Mouse (Mus musculus) heart, embryonic 10.5 days (tissue): ENCODE measurements around the gene Plxna4. TPM values are rescaled to one million over a fixed set of nuclear protein-coding genes. Genes with fewer than 3 reads are reported as not detected.

Experiments used
- DNase-seq: peaks from one replicate; pipeline ENCODE4 v3.0.0-alpha.2; 2017; ENCODE audit warnings: low spot score
- H3K27ac ChIP-seq: fragments of 300-500 bp; sonication (generic); 2 replicates; pipeline ENCODE4 v1.5.1; 2016; ENCODE audit warnings: mild to moderate bottlenecking
- H3K27me3 ChIP-seq: fragments of 300-500 bp; sonication (generic); 2 replicates; pipeline ENCODE4 v1.6.1; 2016; ENCODE audit warnings: mild to moderate bottlenecking; ENCODE audit not compliant: poor library complexity, insufficient read depth, severe bottlenecking
- H3K36me3 ChIP-seq: fragments of 300-500 bp; sonication (generic); 2 replicates; pipeline ENCODE4 v1.6.1; 2016; ENCODE audit warnings: mild to moderate bottlenecking, moderate library complexity
- H3K4me1 ChIP-seq: fragments of 300-500 bp; sonication (generic); 2 replicates; pipeline ENCODE4 v1.6.1; 2016; ENCODE audit warnings: mild to moderate bottlenecking
- H3K4me3 ChIP-seq: fragments of 300-500 bp; sonication (generic); 2 replicates; pipeline ENCODE4 v1.5.1; 2016; ENCODE audit warnings: mild to moderate bottlenecking, moderate library complexity
- H3K9me3 ChIP-seq: fragments of 300-500 bp; sonication (generic); 2 replicates; pipeline ENCODE4 v1.6.1; 2016; ENCODE audit warnings: mild to moderate bottlenecking, moderate library complexity
- WGBS: fragments of 180-500 bp; shearing (Covaris S2); methylation state at CpG from one replicate; pipeline ENCODE4 v1.1.7; 2016; 5-methylcytosine and 5-hydroxymethylcytosine counted together
- polyA plus RNA-seq: library from polyadenylated mRNA; unstranded; fragments of >200 nt; fragmentation: Nextera tagmentation; extraction: Ambion mirVana; gene quantifications from 2 replicates; pipeline ENCODE4 v1.2.1, GENCODE M21; 2016

The Plxna4 gene
- polyA plus RNA-seq, 1 experiment from 2014 or later: 7.8 TPM

- H3K4me3 ChIP-seq: no peak overlapping the region; the same call in 1 of the 2 replicates
- H3K4me1 ChIP-seq: peaks cover 43% of the 10 kb centered on the region
- H3K36me3 ChIP-seq: no peaks in the 10 kb centered on the region
- no peak for DNase-seq
- H3K9me3 ChIP-seq: no peaks in the 10 kb centered on the region
- H3K27ac ChIP-seq: peak overlapping the region; percentile 60
- no peaks in the 10 kb centered on the region for H3K27me3 ChIP-seq
- WGBS: 55% methylated on average over 4 of the region's 4 CpGs
These were observed 123.9 kb downstream of the Plxna4 start for GRCm38 (mm10) chr6:32464046-32464445.

GRCm38 (mm10) chr6:32460400-32460799 is 127.6 kb downstream of the Plxna4 start:
- Histone ChIP-seq H3K4me1 (peaks cover 32% of the 10 kb centered on the region), H3K9me3 (no peaks in the 10 kb centered on the region), H3K4me3 (no peak overlapping the region), H3K36me3 (no peaks in the 10 kb centered on the region), H3K27ac (peak overlapping the region; percentile 39), H3K27me3 (no peaks in the 10 kb centered on the region)
- no peak for DNase-seq
- 50% methylated on average over 8 of the region's 8 CpGs for WGBS

GRCm38 (mm10) chr6:32456641-32457040 is 131.4 kb downstream of the Plxna4 start:
- Histone ChIP-seq H3K4me3 (no peak overlapping the region), H3K9me3 (no peaks in the 10 kb centered on the region), H3K27me3 (no peaks in the 10 kb centered on the region), H3K36me3 (no peaks in the 10 kb centered on the region), H3K27ac (no peak overlapping the region), H3K4me1 (peaks cover 20% of the 10 kb centered on the region)
- no peak for DNase-seq
- 79% methylated on average over 3 of the region's 3 CpGs for WGBS

- no peaks in the 10 kb centered on the region for H3K27me3 ChIP-seq
- H3K27ac ChIP-seq: no peak overlapping the region
- no peaks in the 10 kb centered on the region for H3K9me3 ChIP-seq
- H3K4me3 ChIP-seq: no peak overlapping the region
- DNase-seq: no peak
- no peaks in the 10 kb centered on the region for H3K36me3 ChIP-seq
- H3K4me1 ChIP-seq: peaks cover 17% of the 10 kb centered on the region
These were observed 136.1 kb downstream of the Plxna4 start for GRCm38 (mm10) chr6:32451851-32452250.

- no peak for DNase-seq
- WGBS: 85% methylated on average over 8 of the region's 8 CpGs
- peaks cover 41% of the 10 kb centered on the region for H3K4me1 ChIP-seq
- no peaks in the 10 kb centered on the region for H3K36me3 ChIP-seq
- H3K4me3 ChIP-seq: no peak overlapping the region
- no peaks in the 10 kb centered on the region for H3K27me3 ChIP-seq
- 0 out of 2 replicates have a peak overlapping the region, but pooled peaks have one; percentile 4 for H3K27ac ChIP-seq
- H3K9me3 ChIP-seq: no peaks in the 10 kb centered on the region
These were observed 138.6 kb downstream of the Plxna4 start for GRCm38 (mm10) chr6:32449237-32449963.

- no peak for DNase-seq
- peaks cover 45% of the 10 kb centered on the region for H3K4me1 ChIP-seq
- no peak overlapping the region for H3K4me3 ChIP-seq
- H3K9me3 ChIP-seq: no peaks in the 10 kb centered on the region
- no peak overlapping the region for H3K27ac ChIP-seq
- no peaks in the 10 kb centered on the region for H3K27me3 ChIP-seq
- WGBS: 84% methylated on average over 3 of the region's 3 CpGs
- no peaks in the 10 kb centered on the region for H3K36me3 ChIP-seq
These were observed 139.2 kb downstream of the Plxna4 start for GRCm38 (mm10) chr6:32448787-32449186.

- DNase-seq: no peak
- no peaks in the 10 kb centered on the region for H3K27me3 ChIP-seq
- H3K4me1 ChIP-seq: peaks cover 41% of the 10 kb centered on the region
- H3K9me3 ChIP-seq: no peaks in the 10 kb centered on the region
- WGBS: 77% methylated on average over 4 of the region's 4 CpGs
- no peak overlapping the region for H3K27ac ChIP-seq
- H3K4me3 ChIP-seq: no peak overlapping the region
- H3K36me3 ChIP-seq: no peaks in the 10 kb centered on the region
These were observed 141.7 kb downstream of the Plxna4 start for GRCm38 (mm10) chr6:32446276-32446675.

GRCm38 (mm10) chr6:32445246-32445645 is 142.7 kb downstream of the Plxna4 start:
- WGBS: 38% methylated on average over 2 of the region's 2 CpGs
- H3K9me3 ChIP-seq: no peaks in the 10 kb centered on the region
- DNase-seq: no peak
- H3K4me1 ChIP-seq: peaks cover 40% of the 10 kb centered on the region
- H3K27me3 ChIP-seq: no peaks in the 10 kb centered on the region
- H3K27ac ChIP-seq: no peak overlapping the region
- no peak overlapping the region for H3K4me3 ChIP-seq
- H3K36me3 ChIP-seq: no peaks in the 10 kb centered on the region

- Histone ChIP-seq H3K4me1 (peaks cover 33% of the 10 kb centered on the region), H3K9me3 (no peaks in the 10 kb centered on the region), H3K27me3 (no peaks in the 10 kb centered on the region), H3K27ac (no peak overlapping the region), H3K4me3 (no peak overlapping the region), H3K36me3 (no peaks in the 10 kb centered on the region)
- WGBS: 87% methylated on average over 2 of the region's 2 CpGs
- DNase-seq: no peak
These were observed 143.6 kb downstream of the Plxna4 start for GRCm38 (mm10) chr6:32444393-32444792.

GRCm38 (mm10) chr6:32443679-32444078 is 144.3 kb downstream of the Plxna4 start:
- H3K4me3 ChIP-seq: no peak overlapping the region
- H3K27me3 ChIP-seq: no peaks in the 10 kb centered on the region
- H3K36me3 ChIP-seq: no peaks in the 10 kb centered on the region
- H3K27ac ChIP-seq: no peak overlapping the region
- no peaks in the 10 kb centered on the region for H3K9me3 ChIP-seq
- DNase-seq: no peak
- 84% methylated on average over 1 of the region's 1 CpGs for WGBS
- peaks cover 33% of the 10 kb centered on the region for H3K4me1 ChIP-seq

- no peak overlapping the region for H3K27ac ChIP-seq
- no peak overlapping the region for H3K4me3 ChIP-seq
- H3K9me3 ChIP-seq: no peaks in the 10 kb centered on the region
- no peak for DNase-seq
- H3K4me1 ChIP-seq: peaks cover 39% of the 10 kb centered on the region
- WGBS: 78% methylated on average over 2 of the region's 2 CpGs
- H3K27me3 ChIP-seq: no peaks in the 10 kb centered on the region
- H3K36me3 ChIP-seq: no peaks in the 10 kb centered on the region
These were observed 148.6 kb downstream of the Plxna4 start for GRCm38 (mm10) chr6:32439434-32439833.

- H3K4me3 ChIP-seq: no peak overlapping the region
- no peaks in the 10 kb centered on the region for H3K27me3 ChIP-seq
- peak overlapping the region; percentile 65; the same call in 1 of the 2 replicates for H3K27ac ChIP-seq
- 42% methylated on average over 6 of the region's 6 CpGs for WGBS
- no peak for DNase-seq
- H3K36me3 ChIP-seq: no peaks in the 10 kb centered on the region
- peaks cover 38% of the 10 kb centered on the region for H3K4me1 ChIP-seq
- H3K9me3 ChIP-seq: no peaks in the 10 kb centered on the region
These were observed 150.8 kb downstream of the Plxna4 start for GRCm38 (mm10) chr6:32437219-32437618.

- H3K4me1 ChIP-seq: peaks cover 10% of the 10 kb centered on the region; the same call in 1 of the 2 replicates
- WGBS: 89% methylated on average over 2 of the region's 2 CpGs
- no peaks in the 10 kb centered on the region for H3K9me3 ChIP-seq
- H3K27me3 ChIP-seq: no peaks in the 10 kb centered on the region
- H3K36me3 ChIP-seq: no peaks in the 10 kb centered on the region
- DNase-seq: no peak
- no peak overlapping the region for H3K27ac ChIP-seq
- no peak overlapping the region for H3K4me3 ChIP-seq
These were observed 164.9 kb downstream of the Plxna4 start for GRCm38 (mm10) chr6:32423124-32423523.

- H3K9me3 ChIP-seq: no peaks in the 10 kb centered on the region
- H3K4me1 ChIP-seq: peaks cover 10% of the 10 kb centered on the region; the same call in 1 of the 2 replicates
- no peaks in the 10 kb centered on the region for H3K27me3 ChIP-seq
- no peak overlapping the region for H3K4me3 ChIP-seq
- no peaks in the 10 kb centered on the region for H3K36me3 ChIP-seq
- no peak for DNase-seq
- WGBS: 85% methylated on average over 3 of the region's 3 CpGs
- H3K27ac ChIP-seq: no peak overlapping the region
These were observed 167.4 kb downstream of the Plxna4 start for GRCm38 (mm10) chr6:32420610-32421009.
